8 mouse cellular contexts compared by ENCODE assay signal in genomic region chr4:129742232-129743009, GRCm38 (mm10). TPM values are rescaled to one million over a fixed set of nuclear protein-coding genes. Genes with fewer than 3 reads are reported as not detected.
DNase-seq lines count a peak whose midpoint lies in the region; ATAC-seq lines count a peak whose summit lies in the region.

TSS of gene Khdrbs1 (minus strand) at chr4:129742303.

- peak; percentile 98 to 99 for DNase-seq in adrenal gland, adult (ENCODE audit: inconsistent age in 2 of 2, low spot score in 1 of 2)
- DNase-seq in embryo, embryonic 10.5 days (ENCODE audit: low spot score): peak; percentile 99
- peak; percentile 97 for DNase-seq in gastrocnemius, postnatal 14 days
- DNase-seq in left cerebral cortex, postnatal 10 days (ENCODE audit: extremely low spot score in 1 of 2, low spot score in 2 of 2): peak; percentile 95 to 98
- DNase-seq in right cerebral cortex, postnatal 25 days: peak; percentile 96
- peak; percentile 97 for DNase-seq in urinary bladder, postnatal 4 days (ENCODE audit: low spot score in 2 of 2)

- peak; percentile 81 for ATAC-seq in inflammation-experienced regulatory T-cells, adult 6 months
- ATAC-seq in megakaryocyte-erythroid progenitor cell, adult 5-6 weeks (replicated peaks; ENCODE audit: low FRiP score, low TSS enrichment, poor library complexity, severe bottlenecking): peak; percentile 85

- intact Hi-C loops in gastrocnemius, postnatal 14 days (cut with DNase I; ENCODE audit: low total_unique reads): no loop called here
- intact Hi-C loops in left cerebral cortex, postnatal 10 days (cut with DNase I): loop anchor here (5.0 kb wide), 1 partner anchor 40 kb away; no protein-coding TSS in a partner anchor

RNA-seq across cellular contexts. Expression of gene Khdrbs1, which starts in this region (rescaled TPM):
- 10 to 100 TPM; 31.7 to 34.7 TPM for total RNA-seq in gastrocnemius, postnatal 14 days (2021)
- 10 to 100 TPM; 35.0 to 40.3 (median 39.9) TPM for polyA plus RNA-seq in inflammation-experienced regulatory T-cells, adult 6 months (2017; shearing (Covaris generic))
- 100 to 1,000 TPM; 105 to 108 TPM for total RNA-seq in left cerebral cortex, postnatal 10 days (2021)
- 99.6 and 107 TPM in 2 replicates for total RNA-seq in megakaryocyte-erythroid progenitor cell, adult 5-6 weeks (2014; fragmentation: Nextera tagmentation)
- 103 and 112 TPM in 2 replicates for total RNA-seq in megakaryocyte-erythroid progenitor cell, adult 5-6 weeks (2017)

Comparison
In these comparisons a context has a peak if more than half of its experiments do, and no peak if none do; other contexts are left out.
1. Peak in every context shown above with its lines: DNase-seq and ATAC-seq.